Mouse (Mus musculus): ENCODE results near the gene Sorcs2.

- TF ChIP-seq CTCF (conservative IDR thresholded peaks at IDR 0.05; ENCODE audit: low read length) (no peak), NANOG (IDR thresholded peaks at IDR 0.05; ENCODE audit: borderline replicate concordance, low read length) (no peak), POU5F1 (IDR thresholded peaks at IDR 0.05; ENCODE audit: borderline replicate concordance, low read length) (no peak)
Measured at GRCm38 (mm10) chr5:35969857-35970256, 428.1 kb downstream of the Sorcs2 start.
